Mouse (Mus musculus) splenic B cell, adult 2 months (primary cell): ENCODE data around the gene Gm4869.
A peak's percentile ranks its signal among the peaks of the same experiment; 100 is the strongest.

Experiments used
- DNase-seq: peaks from one replicate; pipeline ENCODE4 v3.0.0-alpha.2; 2011; ENCODE audit warnings: low read depth, low spot score
- H3K27me3 ChIP-seq: 2 replicates; pipeline ENCODE4 v1.6.1; 2012; ENCODE audit warnings: mild to moderate bottlenecking, low read length, moderate library complexity, mixed read lengths; ENCODE audit not compliant: control insufficient read depth, poor library complexity, insufficient read depth, severe bottlenecking
- H3K36me3 ChIP-seq: 2 replicates; pipeline ENCODE4 v1.6.1; 2012; ENCODE audit warnings: mild to moderate bottlenecking, low read length, moderate library complexity, mixed read lengths; ENCODE audit not compliant: control insufficient read depth, poor library complexity, insufficient read depth, severe bottlenecking

Gm4869 gene

GRCm38 (mm10) chr5:140445345-140445744 is at the start of gene Gm4869:
Gm4869 (plus strand) TSS chr5:140445645.
- Histone ChIP-seq H3K36me3 (peaks cover 18% of the 10 kb centered on the region), H3K27me3 (no peaks in the 10 kb centered on the region)
- DNase-seq = no peak

- no peaks in the 10 kb centered on the region for H3K36me3 ChIP-seq
- H3K27me3 ChIP-seq = no peaks in the 10 kb centered on the region
- DNase-seq = peak; percentile 86
Observed at GRCm38 (mm10) chr5:140396166-140396940, 49.1 kb upstream of the Gm4869 start.

- no peaks in the 10 kb centered on the region for H3K36me3 ChIP-seq
- no peak for DNase-seq
Observed at GRCm38 (mm10) chr5:140402640-140403270, 42.7 kb upstream of the Gm4869 start.

GRCm38 (mm10) chr5:140405126-140405525 is 40.3 kb upstream of the Gm4869 start:
- Histone ChIP-seq H3K27me3 (peaks cover 1% of the 10 kb centered on the region; the same call in 1 of the 2 replicates), H3K36me3 (no peaks in the 10 kb centered on the region)
- no peak for DNase-seq

More at GRCm38 (mm10) chr5:140402640-140403270, 42.7 kb upstream of the Gm4869 start:
- H3K27me3 ChIP-seq = peaks cover 1% of the 10 kb centered on the region; the same call in 1 of the 2 replicates

GRCm38 (mm10) chr5:140406666-140407065 is 38.8 kb upstream of the Gm4869 start:
- Histone ChIP-seq H3K36me3 (no peaks in the 10 kb centered on the region), H3K27me3 (peaks cover 1% of the 10 kb centered on the region; the same call in 1 of the 2 replicates)
- no peak for DNase-seq

GRCm38 (mm10) chr5:140408801-140409200 is 36.6 kb upstream of the Gm4869 start:
- Histone ChIP-seq H3K36me3 (no peaks in the 10 kb centered on the region), H3K27me3 (peaks cover 1% of the 10 kb centered on the region; the same call in 1 of the 2 replicates)
- DNase-seq = no peak

- Histone ChIP-seq H3K27me3 (no peaks in the 10 kb centered on the region), H3K36me3 (no peaks in the 10 kb centered on the region)
- DNase-seq = peak; percentile 85
Observed at GRCm38 (mm10) chr5:140411339-140411738, 34.1 kb upstream of the Gm4869 start.

GRCm38 (mm10) chr5:140414647-140415046 is 30.8 kb upstream of the Gm4869 start:
- Histone ChIP-seq H3K36me3 (no peaks in the 10 kb centered on the region), H3K27me3 (no peaks in the 10 kb centered on the region)
- no peak for DNase-seq

GRCm38 (mm10) chr5:140418106-140418488 is 27.3 kb upstream of the Gm4869 start:
- Histone ChIP-seq H3K27me3 (no peaks in the 10 kb centered on the region), H3K36me3 (no peaks in the 10 kb centered on the region)
- no peak for DNase-seq

GRCm38 (mm10) chr5:140418489-140419441 is 26.7 kb upstream of the Gm4869 start, which contains the start of gene Eif3b:
Eif3b (plus strand) TSS chr5:140419328.
- DNase-seq = peak; percentile 93
- H3K36me3 ChIP-seq = no peaks in the 10 kb centered on the region
- H3K27me3 ChIP-seq = no peaks in the 10 kb centered on the region

- H3K36me3 ChIP-seq = no peaks in the 10 kb centered on the region
- no peak for DNase-seq
- no peaks in the 10 kb centered on the region for H3K27me3 ChIP-seq
Observed at GRCm38 (mm10) chr5:140419442-140420080, 25.9 kb upstream of the Gm4869 start.

GRCm38 (mm10) chr5:140420616-140421015 is 24.8 kb upstream of the Gm4869 start:
- no peak for DNase-seq
- Histone ChIP-seq H3K36me3 (peaks cover 2% of the 10 kb centered on the region; the same call in 1 of the 2 replicates), H3K27me3 (no peaks in the 10 kb centered on the region)

- no peak for DNase-seq
- peaks cover 4% of the 10 kb centered on the region; the same call in 1 of the 2 replicates for H3K36me3 ChIP-seq
- no peaks in the 10 kb centered on the region for H3K27me3 ChIP-seq
Observed at GRCm38 (mm10) chr5:140425016-140425783, 20.2 kb upstream of the Gm4869 start.
